Mouse (Mus musculus): ENCODE data around the gene Stat6. TPM values are rescaled to one million over a fixed set of nuclear protein-coding genes. Genes with fewer than 3 reads are reported as not detected.

The Stat6 gene
- total RNA-seq (2022) = 10 to 100 TPM in 3 of 4 experiments, 1 to 10 TPM in 1; 10.0 to 13.6 (median 11.3) TPM

- no peak for DNase-seq (ENCODE audit: low spot score in 2 of 2)
Measured at GRCm38 (mm10) chr10:127642772-127643552, at the start of gene Stat6. Gene Stat6 (plus strand): TSS chr10:127642986.

- DNase-seq (ENCODE audit: low spot score in 2 of 2) = no peak
Measured at GRCm38 (mm10) chr10:127594405-127594804, 48.4 kb upstream of the Stat6 start.

GRCm38 (mm10) chr10:127594930-127595715 is 47.7 kb upstream of the Stat6 start:
- no peak for DNase-seq (ENCODE audit: low spot score in 2 of 2)

- peak in 1 of 2 experiments; percentile 50 for DNase-seq (ENCODE audit: low spot score in 2 of 2)
Measured at GRCm38 (mm10) chr10:127596321-127596941, 46.4 kb upstream of the Stat6 start.

GRCm38 (mm10) chr10:127597311-127597901 is 45.4 kb upstream of the Stat6 start:
- no peak for DNase-seq (ENCODE audit: low spot score in 2 of 2)

GRCm38 (mm10) chr10:127598607-127599006 is 44.2 kb upstream of the Stat6 start:
- DNase-seq (ENCODE audit: low spot score in 2 of 2) = no peak

GRCm38 (mm10) chr10:127599252-127599651 is 43.5 kb upstream of the Stat6 start:
- no peak for DNase-seq (ENCODE audit: low spot score in 2 of 2)

- no peak for DNase-seq (ENCODE audit: low spot score in 2 of 2)
Measured at GRCm38 (mm10) chr10:127599779-127600541, 42.8 kb upstream of the Stat6 start.

- no peak for DNase-seq (ENCODE audit: low spot score in 2 of 2)
Measured at GRCm38 (mm10) chr10:127602194-127602593, 40.6 kb upstream of the Stat6 start.

- DNase-seq (ENCODE audit: low spot score in 2 of 2) = no peak
Measured at GRCm38 (mm10) chr10:127603437-127604371, 39.1 kb upstream of the Stat6 start.

- no peak for DNase-seq (ENCODE audit: low spot score in 2 of 2)
Measured at GRCm38 (mm10) chr10:127604465-127605250, 38.1 kb upstream of the Stat6 start.

GRCm38 (mm10) chr10:127605251-127605547 is 37.6 kb upstream of the Stat6 start:
- no peak for DNase-seq (ENCODE audit: low spot score in 2 of 2)

- DNase-seq (ENCODE audit: low spot score in 2 of 2) = no peak
Measured at GRCm38 (mm10) chr10:127605756-127606155, 37.0 kb upstream of the Stat6 start.

GRCm38 (mm10) chr10:127607059-127607458 is 35.7 kb upstream of the Stat6 start:
- DNase-seq (ENCODE audit: low spot score in 2 of 2) = no peak

GRCm38 (mm10) chr10:127609415-127610065 is 33.2 kb upstream of the Stat6 start:
- no peak for DNase-seq (ENCODE audit: low spot score in 2 of 2)

GRCm38 (mm10) chr10:127610066-127610415 is 32.7 kb upstream of the Stat6 start:
- DNase-seq (ENCODE audit: low spot score in 2 of 2) = no peak

- DNase-seq (ENCODE audit: low spot score in 2 of 2) = no peak
Measured at GRCm38 (mm10) chr10:127612079-127612775, 30.6 kb upstream of the Stat6 start.

Data from layer of hippocampus, adult 8-10 months (tissue).